Mouse (Mus musculus): ENCODE data around the gene Sspo.
A peak's percentile ranks its signal among the peaks of the same experiment; 100 is the strongest.

Sspo gene

GRCm38 (mm10) chr6:48437679-48438376 is 10.2 kb upstream of the Sspo start:
- DNase-seq: no peak

GRCm38 (mm10) chr6:48438475-48439125 is 9.4 kb upstream of the Sspo start:
- DNase-seq: no peak

- no peak for DNase-seq
These were observed 8.4 kb upstream of the Sspo start for GRCm38 (mm10) chr6:48439654-48440053.

- DNase-seq: no peak
These were observed 7.6 kb upstream of the Sspo start for GRCm38 (mm10) chr6:48440306-48441014.

- peak; percentile 89 for DNase-seq
These were observed 4.3 kb upstream of the Sspo start for GRCm38 (mm10) chr6:48443592-48444309.

GRCm38 (mm10) chr6:48444310-48445180 is 3.5 kb upstream of the Sspo start:
- DNase-seq: peak; percentile 56

- DNase-seq: peak; percentile 71
These were observed 2.6 kb upstream of the Sspo start, which contains the start of gene Zfp467 for GRCm38 (mm10) chr6:48445181-48446101. Gene Zfp467 (minus strand): TSS chr6:48445825.

GRCm38 (mm10) chr6:48446256-48446655 is 1.8 kb upstream of the Sspo start:
- no peak for DNase-seq

- no peak for DNase-seq
These were observed 1.1 kb upstream of the Sspo start for GRCm38 (mm10) chr6:48446896-48447295.

GRCm38 (mm10) chr6:48448527-48448926 is 498 bp downstream of the Sspo start:
- no peak for DNase-seq

GRCm38 (mm10) chr6:48452151-48452550 is 4.1 kb downstream of the Sspo start:
- no peak for DNase-seq

GRCm38 (mm10) chr6:48452771-48453170 is 4.7 kb downstream of the Sspo start:
- DNase-seq: no peak

GRCm38 (mm10) chr6:48464966-48465679 is 17.1 kb downstream of the Sspo start:
- no peak for DNase-seq

- no peak for DNase-seq
These were observed 18.7 kb downstream of the Sspo start for GRCm38 (mm10) chr6:48466715-48467114.

GRCm38 (mm10) chr6:48467490-48467889 is 19.5 kb downstream of the Sspo start:
- DNase-seq: no peak

- no peak for DNase-seq
These were observed 22.7 kb downstream of the Sspo start for GRCm38 (mm10) chr6:48470739-48471138.

GRCm38 (mm10) chr6:48478446-48478845 is 30.4 kb downstream of the Sspo start:
- no peak for DNase-seq

GRCm38 (mm10) chr6:48482501-48482900 is 34.5 kb downstream of the Sspo start:
- DNase-seq: no peak

GRCm38 (mm10) chr6:48487747-48488725 is 40.0 kb downstream of the Sspo start:
- DNase-seq: no peak
